Mouse (Mus musculus): ENCODE results near the gene Prdx3. TPM values are rescaled to one million over a fixed set of nuclear protein-coding genes. Genes with fewer than 3 reads are reported as not detected.

Gene Prdx3
- polyA plus RNA-seq, 1 experiment, result 105 TPM

- H3K4me2 ChIP-seq (ENCODE audit: low read depth), result peak overlapping the region; percentile 9
- H3K4me3 ChIP-seq, result no peak overlapping the region
- TF ChIP-seq POLR2AphosphoS2 (IDR thresholded peaks at IDR 0.05; ENCODE audit: insufficient read length, low read depth) (no peak), MYOD1 (IDR thresholded peaks at IDR 0.05; ENCODE audit: control insufficient read depth in 1 of 3, insufficient read length in 2 of 3, low read depth in 2 of 3) (no peak), CEBPB (IDR thresholded peaks at IDR 0.05; ENCODE audit: insufficient read depth, poor library complexity, severe bottlenecking) (no peak), MAX (IDR thresholded peaks at IDR 0.05; ENCODE audit: low read depth) (no peak), E2F4 (IDR thresholded peaks at IDR 0.05; ENCODE audit: insufficient read depth) (no peak), POLR2A (IDR thresholded peaks at IDR 0.05; ENCODE audit: insufficient read length, low read depth) (no peak), TCF3 (IDR thresholded peaks at IDR 0.05; ENCODE audit: insufficient read length, low read depth) (no peak), USF1 (IDR thresholded peaks at IDR 0.05; ENCODE audit: low read depth) (no peak), REST (IDR thresholded peaks at IDR 0.05; ENCODE audit: insufficient read depth, insufficient read length) (no peak), SRF (IDR thresholded peaks at IDR 0.05; ENCODE audit: control insufficient read depth, insufficient read length, low read depth) (no peak), MYOG (IDR thresholded peaks at IDR 0.05; ENCODE audit: control insufficient read depth in 1 of 3, insufficient read depth in 1 of 3, insufficient read length in 2 of 3, low read depth in 2 of 3) (no peak), TCF12 (IDR thresholded peaks at IDR 0.05; ENCODE audit: insufficient read depth, poor library complexity, severe bottlenecking) (no peak)
- H3K79me2 ChIP-seq (ENCODE audit: control insufficient read depth, insufficient read depth), result no peaks in the 10 kb centered on the region
- no peaks in the 10 kb centered on the region for H3K27me3 ChIP-seq (ENCODE audit: control insufficient read depth, insufficient read depth, insufficient read length)
- H3K36me3 ChIP-seq (ENCODE audit: control insufficient read depth, insufficient read depth), result no peaks in the 10 kb centered on the region
- no peak overlapping the region for H3ac ChIP-seq (ENCODE audit: control insufficient read depth, insufficient read length)
Observed at GRCm38 (mm10) chr19:60895251-60895880, 21.0 kb upstream of the Prdx3 start.

GRCm38 (mm10) chr19:60891934-60892547 lies 17.7 kb upstream of the Prdx3 start:
- no peaks in the 10 kb centered on the region for H3K79me2 ChIP-seq (ENCODE audit: control insufficient read depth, insufficient read depth)
- H3K36me3 ChIP-seq (ENCODE audit: control insufficient read depth, insufficient read depth), result no peaks in the 10 kb centered on the region
- H3K4me2 ChIP-seq (ENCODE audit: low read depth), result peak overlapping the region; percentile 91
- TF ChIP-seq POLR2A (IDR thresholded peaks at IDR 0.05; ENCODE audit: insufficient read length, low read depth) (no peak), REST (IDR thresholded peaks at IDR 0.05; ENCODE audit: insufficient read depth, insufficient read length) (no peak), CEBPB (IDR thresholded peaks at IDR 0.05; ENCODE audit: insufficient read depth, poor library complexity, severe bottlenecking) (no peak), MYOG (IDR thresholded peaks at IDR 0.05; ENCODE audit: control insufficient read depth in 1 of 3, insufficient read depth in 1 of 3, insufficient read length in 2 of 3, low read depth in 2 of 3) (no peak), SRF (IDR thresholded peaks at IDR 0.05; ENCODE audit: control insufficient read depth, insufficient read length, low read depth) (no peak), POLR2AphosphoS2 (IDR thresholded peaks at IDR 0.05; ENCODE audit: insufficient read length, low read depth) (no peak), TCF3 (IDR thresholded peaks at IDR 0.05; ENCODE audit: insufficient read length, low read depth) (no peak), TCF12 (IDR thresholded peaks at IDR 0.05; ENCODE audit: insufficient read depth, poor library complexity, severe bottlenecking) (no peak), E2F4 (IDR thresholded peaks at IDR 0.05; ENCODE audit: insufficient read depth) (no peak), MAX (IDR thresholded peaks at IDR 0.05; ENCODE audit: low read depth) (no peak), MYOD1 (IDR thresholded peaks at IDR 0.05; ENCODE audit: control insufficient read depth in 1 of 3, insufficient read length in 2 of 3, low read depth in 2 of 3) (no peak)
- H3K4me3 ChIP-seq, result no peak overlapping the region
- no peaks in the 10 kb centered on the region for H3K27me3 ChIP-seq (ENCODE audit: control insufficient read depth, insufficient read depth, insufficient read length)
- no peak overlapping the region for H3ac ChIP-seq (ENCODE audit: control insufficient read depth, insufficient read length)

GRCm38 (mm10) chr19:60891123-60891470 lies 16.7 kb upstream of the Prdx3 start:
- H3K4me3 ChIP-seq, result peak overlapping the region; percentile 53

DNA sequence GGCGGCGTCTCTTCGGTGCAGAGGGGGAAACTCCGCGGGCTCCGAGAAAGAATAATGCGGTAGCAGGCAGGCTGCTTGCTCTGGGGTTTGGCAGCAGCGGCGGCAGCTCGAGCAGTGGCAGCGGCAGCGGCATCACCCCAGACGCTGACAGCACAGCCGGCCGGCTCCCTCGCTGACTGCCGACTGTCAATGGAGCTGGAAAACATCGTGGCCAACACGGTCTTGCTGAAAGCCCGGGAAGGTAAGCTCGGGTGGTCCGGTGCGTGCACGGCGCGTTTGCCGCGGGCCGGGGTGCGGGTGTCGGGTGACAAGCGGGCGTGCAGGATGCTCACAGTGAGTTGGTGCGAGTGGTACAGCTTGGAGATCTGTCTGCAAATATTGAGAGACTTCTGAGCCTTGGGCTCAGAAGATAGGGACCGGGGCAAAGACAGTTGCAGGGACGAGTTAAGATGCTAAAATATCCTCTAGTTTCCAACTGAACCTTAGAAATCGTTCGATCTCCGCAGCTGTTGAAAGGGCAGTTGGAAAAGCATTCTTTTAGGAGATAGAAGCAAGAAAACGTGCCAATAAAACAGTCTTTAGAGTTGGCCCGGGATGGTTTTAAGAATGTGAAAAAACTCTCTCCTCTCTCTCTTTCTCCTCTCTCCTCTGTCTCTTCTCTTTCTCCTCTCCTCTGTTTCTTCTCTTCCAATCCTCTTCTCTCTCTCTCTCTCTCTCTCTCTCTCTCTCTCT lies 16.2 kb upstream of the Prdx3 start:
- Histone ChIP-seq H3K27me3 (ENCODE audit: control insufficient read depth, insufficient read depth, insufficient read length) (no peaks in the 10 kb centered on the region), H3ac (ENCODE audit: control insufficient read depth, insufficient read length) (peak overlapping the region; percentile 61), H3K4me2 (ENCODE audit: low read depth) (peak overlapping the region; percentile 91), H3K79me2 (ENCODE audit: control insufficient read depth, insufficient read depth) (no peaks in the 10 kb centered on the region), H3K36me3 (ENCODE audit: control insufficient read depth, insufficient read depth) (no peaks in the 10 kb centered on the region), H3K4me3 (peak overlapping the region; percentile 53)
- no peak for TF ChIP-seq POLR2A (IDR thresholded peaks at IDR 0.05; ENCODE audit: insufficient read length, low read depth)
- TF ChIP-seq TCF12 (IDR thresholded peaks at IDR 0.05; ENCODE audit: insufficient read depth, poor library complexity, severe bottlenecking), result no peak
- no peak for TF ChIP-seq TCF3 (IDR thresholded peaks at IDR 0.05; ENCODE audit: insufficient read length, low read depth)
- no peak for TF ChIP-seq USF1 (IDR thresholded peaks at IDR 0.05; ENCODE audit: low read depth)
- TF ChIP-seq REST (IDR thresholded peaks at IDR 0.05; ENCODE audit: insufficient read depth, insufficient read length), result no peak
- TF ChIP-seq MAX (IDR thresholded peaks at IDR 0.05; ENCODE audit: low read depth), result no peak
- TF ChIP-seq MYOD1 (IDR thresholded peaks at IDR 0.05; ENCODE audit: control insufficient read depth in 1 of 3, insufficient read length in 2 of 3, low read depth in 2 of 3), result no peak
- no peak for TF ChIP-seq POLR2AphosphoS2 (IDR thresholded peaks at IDR 0.05; ENCODE audit: insufficient read length, low read depth)
- TF ChIP-seq CEBPB (IDR thresholded peaks at IDR 0.05; ENCODE audit: insufficient read depth, poor library complexity, severe bottlenecking), result no peak

More at GRCm38 (mm10) chr19:60891123-60891470, 16.7 kb upstream of the Prdx3 start:
- H3K79me2 ChIP-seq (ENCODE audit: control insufficient read depth, insufficient read depth), result no peaks in the 10 kb centered on the region
- H3ac ChIP-seq (ENCODE audit: control insufficient read depth, insufficient read length), result no peak overlapping the region
- no peaks in the 10 kb centered on the region for H3K36me3 ChIP-seq (ENCODE audit: control insufficient read depth, insufficient read depth)
- no peaks in the 10 kb centered on the region for H3K27me3 ChIP-seq (ENCODE audit: control insufficient read depth, insufficient read depth, insufficient read length)
- H3K4me2 ChIP-seq (ENCODE audit: low read depth), result peak overlapping the region; percentile 91
- TF ChIP-seq CEBPB (IDR thresholded peaks at IDR 0.05; ENCODE audit: insufficient read depth, poor library complexity, severe bottlenecking) (no peak), MYOG (IDR thresholded peaks at IDR 0.05; ENCODE audit: control insufficient read depth in 1 of 3, insufficient read depth in 1 of 3, insufficient read length in 2 of 3, low read depth in 2 of 3) (no peak), TCF3 (IDR thresholded peaks at IDR 0.05; ENCODE audit: insufficient read length, low read depth) (no peak)

All from myocyte (in vitro differentiated cells).